Mouse (Mus musculus) 3T3-L1 (cell line): ENCODE measurements around the gene Fam219b.

ENCODE experiments used
- DNase-seq: peaks from one replicate; pipeline ENCODE4 v3.0.0-alpha.2; 2015; ENCODE audit warnings: low read depth, low spot score

Fam219b gene

GRCm38 (mm10) chr9:57524439-57524838 is 12.9 kb upstream of the Fam219b start:
- no peak for DNase-seq

DNA sequence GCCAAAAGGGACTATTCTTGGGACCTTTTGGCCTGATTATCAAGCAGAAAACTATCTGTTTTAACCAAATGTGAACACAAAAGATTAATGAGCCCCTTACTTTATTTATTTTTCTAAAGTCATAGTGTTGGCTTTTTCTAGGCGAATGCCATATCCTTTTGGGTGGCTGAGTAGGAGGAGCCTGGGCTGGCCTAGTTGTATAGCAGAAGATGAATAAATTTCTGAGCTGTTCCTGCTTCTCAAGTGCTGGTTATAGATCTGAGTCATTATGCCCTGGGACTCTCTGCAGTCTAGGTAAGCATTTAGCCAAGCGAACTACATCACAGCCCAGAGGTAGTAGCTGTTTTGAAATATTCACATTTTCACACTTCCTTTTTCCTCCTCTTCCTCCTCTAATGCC is 11.8 kb upstream of the Fam219b start:
- peak; percentile 46 for DNase-seq

- DNase-seq, result no peak
Observed at GRCm38 (mm10) chr9:57526435-57526834, 10.9 kb upstream of the Fam219b start.

DNA sequence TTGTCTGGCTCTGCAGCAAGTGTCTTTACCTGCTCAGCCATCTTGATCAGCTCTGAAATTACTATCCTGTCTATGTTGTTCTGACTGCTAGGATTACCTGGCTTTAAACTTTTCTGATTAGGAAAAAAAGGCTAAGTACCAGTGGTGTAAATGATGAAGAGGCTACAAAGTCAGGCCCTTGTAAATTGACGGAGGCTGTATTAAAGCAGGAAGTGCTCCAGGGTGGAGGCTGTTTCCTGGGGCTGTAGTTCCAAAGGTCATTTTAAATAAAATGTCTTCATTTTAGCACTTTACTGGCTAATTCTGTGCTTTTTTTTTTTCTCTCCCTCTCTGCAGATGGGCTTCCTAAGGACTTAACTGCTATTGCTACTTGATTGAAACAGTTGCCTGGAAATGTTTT is 5.4 kb upstream of the Fam219b start:
- no peak for DNase-seq

DNA sequence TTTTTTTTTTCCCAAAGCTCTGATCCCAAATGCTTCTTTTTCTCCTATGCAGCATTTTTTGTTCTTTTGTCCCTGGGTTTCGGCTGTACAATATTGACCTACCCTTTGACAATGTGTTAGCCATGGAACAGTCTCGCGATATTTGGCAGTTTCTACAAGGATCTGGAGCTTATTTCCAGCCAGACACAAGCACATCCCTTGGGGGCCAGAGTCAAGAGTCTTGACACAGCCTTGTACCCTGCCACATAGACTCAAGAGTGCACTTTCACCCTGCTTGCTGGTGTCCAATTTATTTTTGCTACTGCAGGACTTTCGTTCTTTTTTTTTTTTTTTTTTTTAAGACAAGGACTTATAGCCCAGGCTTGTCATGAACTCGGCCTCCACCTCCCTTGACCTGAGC is 966 bp upstream of the Fam219b start:
- DNase-seq, result no peak

GRCm38 (mm10) chr9:57537728-57538181 is 427 bp downstream of the Fam219b start:
- DNase-seq, result peak; percentile 43

- DNase-seq, result peak; percentile 28
Observed at GRCm38 (mm10) chr9:57539550-57539949, 2.2 kb downstream of the Fam219b start.

GRCm38 (mm10) chr9:57541312-57541711 is 4.0 kb downstream of the Fam219b start:
- peak; percentile 87 for DNase-seq

DNA sequence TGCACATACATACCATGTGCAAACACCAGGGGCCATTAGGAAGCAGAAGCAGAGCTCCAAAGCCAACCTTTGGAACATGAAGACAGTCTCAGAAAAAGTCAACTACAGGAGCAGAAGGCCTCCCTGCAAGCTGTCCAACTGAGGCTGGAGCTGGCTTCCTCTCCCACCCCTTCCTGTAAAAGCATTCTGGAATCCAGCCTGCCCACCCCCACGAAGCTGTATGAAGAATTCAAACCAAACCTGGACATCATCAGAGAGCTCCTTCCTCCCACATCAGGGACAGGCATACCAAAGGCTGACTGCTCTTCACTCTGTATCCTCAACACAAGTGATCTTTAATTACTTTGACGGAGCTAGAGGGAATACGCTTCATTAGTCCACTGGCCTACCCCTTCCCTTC is 6.6 kb downstream of the Fam219b start:
- no peak for DNase-seq

DNA sequence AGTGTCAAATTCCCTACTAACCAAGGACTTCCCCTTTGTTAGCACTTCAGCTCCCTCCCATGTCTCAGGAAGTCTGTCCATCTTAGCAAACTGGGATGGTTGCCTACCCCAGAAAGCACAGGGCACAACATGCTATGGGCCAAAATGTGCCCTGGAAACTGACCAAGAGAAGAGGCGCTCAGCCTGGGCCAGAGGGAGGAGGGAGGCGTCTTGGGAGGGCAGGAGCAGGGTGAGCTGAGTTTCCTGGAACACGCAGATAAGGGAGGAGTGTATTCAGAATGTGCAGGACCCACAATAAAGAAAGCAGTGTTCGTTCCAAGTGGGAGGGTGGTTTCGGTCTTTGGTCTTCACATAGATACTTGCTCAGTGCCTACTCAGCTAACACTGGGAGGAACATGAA is 10.0 kb downstream of the Fam219b start:
- DNase-seq, result no peak

- no peak for DNase-seq
Observed at GRCm38 (mm10) chr9:57547869-57548268, 10.5 kb downstream of the Fam219b start.

- DNase-seq, result no peak
Observed at GRCm38 (mm10) chr9:57549186-57549585, 11.9 kb downstream of the Fam219b start.

GRCm38 (mm10) chr9:57550126-57550862 is 13.0 kb downstream of the Fam219b start:
- no peak for DNase-seq

DNA sequence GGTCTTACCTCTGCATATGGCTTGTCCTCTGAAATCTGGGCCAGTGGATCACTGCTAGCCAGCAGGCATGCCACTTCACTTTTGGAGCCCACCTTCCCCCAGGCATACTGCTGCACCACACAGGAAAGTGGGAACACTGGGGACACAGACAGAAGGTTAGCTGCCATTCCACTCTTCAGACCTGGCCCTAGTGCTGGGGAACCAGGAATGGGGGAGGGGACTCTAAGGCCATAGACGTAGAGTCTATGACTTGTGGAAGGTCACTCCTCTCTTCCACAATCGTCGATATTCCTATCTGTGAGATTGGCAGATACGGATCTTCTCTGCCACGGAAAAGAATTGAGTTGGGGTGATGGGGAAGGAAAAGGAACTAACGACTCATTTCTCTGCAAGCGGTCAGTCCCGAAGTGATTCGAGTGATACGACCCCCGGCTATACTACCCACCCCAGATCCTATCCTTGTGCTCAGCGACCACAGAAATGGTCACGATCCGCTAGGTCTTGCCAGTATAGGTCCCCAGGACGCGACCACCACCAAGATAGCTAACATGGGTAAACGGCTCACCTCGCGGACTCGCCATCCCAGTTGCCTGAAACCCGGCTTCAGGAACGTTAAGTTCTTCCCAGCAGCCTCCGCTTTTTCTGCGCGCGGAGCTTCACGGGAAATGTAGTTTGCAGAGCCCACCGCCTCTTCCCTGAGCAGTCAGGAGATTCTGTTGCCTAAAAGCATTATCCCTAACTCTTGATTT is 15.0 kb downstream of the Fam219b start, which contains the start of gene Mpi:
Gene Mpi (minus strand): TSS at position 625 of the 749 bp plus-strand sequence.
- DNase-seq, result peak; percentile 79

GRCm38 (mm10) chr9:57553119-57553518 is 15.8 kb downstream of the Fam219b start:
- DNase-seq, result no peak

- no peak for DNase-seq
Observed at GRCm38 (mm10) chr9:57554753-57555152, 17.4 kb downstream of the Fam219b start.

DNA sequence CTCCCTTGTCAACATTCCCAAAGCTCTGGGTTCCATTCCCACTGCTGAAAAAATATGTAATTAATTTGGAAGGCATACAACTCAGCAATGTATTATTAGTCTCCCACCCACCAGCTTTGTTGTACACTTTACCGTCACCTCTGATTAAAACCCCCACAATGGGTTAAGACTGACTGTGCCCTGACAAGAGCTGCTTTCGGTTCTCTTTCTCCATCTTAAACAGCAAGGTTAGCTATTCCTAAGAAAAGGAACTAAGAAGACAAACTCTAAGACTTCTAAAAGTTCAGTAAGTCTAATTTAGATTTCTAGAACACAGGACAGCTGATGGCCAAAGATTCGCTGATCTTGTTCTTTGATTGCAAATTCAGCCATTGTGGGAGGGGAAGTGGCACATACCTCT is 19.9 kb downstream of the Fam219b start:
- no peak for DNase-seq

- no peak for DNase-seq
Observed at GRCm38 (mm10) chr9:57558625-57559024, 21.3 kb downstream of the Fam219b start.

DNA sequence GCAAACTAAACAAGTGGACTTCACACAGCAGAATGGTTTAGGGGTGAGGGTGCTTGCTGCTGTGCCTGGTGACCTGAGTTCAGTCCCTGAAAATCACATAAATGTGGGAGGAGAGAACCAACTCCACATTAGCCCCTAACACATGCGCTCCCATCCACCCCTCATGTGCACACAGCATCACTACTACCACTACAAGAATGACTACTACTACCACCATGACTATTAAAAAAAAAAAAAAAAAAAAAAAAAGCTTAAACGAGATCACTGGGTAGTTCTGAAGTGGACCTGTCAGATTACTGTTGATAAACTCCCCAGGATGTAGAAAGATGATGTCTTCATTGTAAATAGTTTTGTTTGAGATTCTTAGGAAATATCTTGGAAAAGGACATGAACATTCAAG is 22.2 kb downstream of the Fam219b start:
- DNase-seq, result no peak

- DNase-seq, result peak; percentile 47
Observed at GRCm38 (mm10) chr9:57560263-57560662, 22.9 kb downstream of the Fam219b start.

GRCm38 (mm10) chr9:57560861-57561710 is 23.8 kb downstream of the Fam219b start, which contains the start of gene Scamp2:
Gene Scamp2, plus strand, starts transcription at chr9:57560943.
- peak; percentile 94 for DNase-seq

DNA sequence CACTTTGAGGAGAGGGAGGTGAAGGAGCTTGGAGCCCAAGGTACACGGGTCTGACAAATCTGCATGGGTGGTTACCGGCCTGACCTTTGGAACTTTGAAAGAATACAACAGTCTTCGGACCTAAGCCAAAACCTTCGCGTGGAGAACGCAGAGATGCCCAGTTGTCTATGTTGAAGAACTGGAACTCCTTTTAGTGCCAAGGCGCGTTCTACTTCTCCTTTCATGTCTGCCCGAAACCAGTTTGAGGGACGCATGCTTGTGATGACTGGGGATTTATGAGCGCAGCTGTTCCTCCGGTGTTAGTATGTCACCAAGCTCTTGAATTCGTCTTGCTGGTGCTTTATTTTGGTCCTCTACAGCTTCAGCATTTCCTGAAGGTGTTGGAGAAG is 24.4 kb downstream of the Fam219b start:
- DNase-seq, result no peak
